Mouse (Mus musculus) stomach, embryonic 14.5 days (tissue): ENCODE measurements around the gene Trim21. TPM values are rescaled to one million over a fixed set of nuclear protein-coding genes. Genes with fewer than 3 reads are reported as not detected.

Source experiments
- ATAC-seq: fragments of 200-750 bp; cut with Nextera tagmentation; 2 replicates; pipeline ENCODE4 v1.8.0; 2017; ENCODE audit warnings: low read depth, moderate TSS enrichment; ENCODE audit not compliant: insufficient number of reproducible peaks, insufficient read depth, low FRiP score
- H3K27ac ChIP-seq: fragments of 300-500 bp; sonication (generic); 2 replicates; pipeline ENCODE4 v1.5.1; 2014; ENCODE audit warnings: mild to moderate bottlenecking, low read length, moderate library complexity, mixed read lengths
- H3K27me3 ChIP-seq: fragments of 300-500 bp; sonication (generic); 2 replicates; pipeline ENCODE4 v1.6.1; 2014; ENCODE audit warnings: low read length, control low read depth, mixed read lengths; ENCODE audit not compliant: control insufficient read depth, insufficient read depth
- H3K36me3 ChIP-seq: fragments of 300-500 bp; sonication (generic); 2 replicates; pipeline ENCODE4 v1.6.1; 2014; ENCODE audit warnings: mild to moderate bottlenecking, control low read depth, low read length, moderate library complexity, mixed read lengths; ENCODE audit not compliant: control insufficient read depth, insufficient read depth
- H3K4me1 ChIP-seq: fragments of 300-500 bp; sonication (generic); 2 replicates; pipeline ENCODE4 v1.6.1; 2014; ENCODE audit warnings: low read length, control low read depth, mixed read lengths; ENCODE audit not compliant: control insufficient read depth, insufficient read depth
- H3K4me2 ChIP-seq: fragments of 300-500 bp; sonication (generic); replicated peaks from 2 replicates; pipeline ENCODE4 v1.6.1; 2014; ENCODE audit warnings: low read depth, low read length, control low read depth
- H3K4me3 ChIP-seq: fragments of 300-500 bp; sonication (generic); 2 replicates; pipeline ENCODE4 v1.5.1; 2014; ENCODE audit warnings: low read depth, low read length, control low read depth
- H3K9ac ChIP-seq: fragments of 300-500 bp; sonication (generic); replicated peaks from 2 replicates; pipeline ENCODE4 v1.6.1; 2014; ENCODE audit warnings: low read depth, mild to moderate bottlenecking, control low read depth, low read length, moderate library complexity, mixed read lengths
- H3K9me3 ChIP-seq: fragments of 300-500 bp; sonication (generic); 2 replicates; pipeline ENCODE4 v1.6.1; 2016; ENCODE audit warnings: low read depth, low read length, control low read depth; ENCODE audit not compliant: control insufficient read depth
- WGBS: fragments of 180-500 bp; shearing (Covaris S2); extraction: QIAGEN DNeasy Blood & Tissue Kit; methylation state at CpG from one replicate; pipeline ENCODE4 v1.1.7; 2014; 5-methylcytosine and 5-hydroxymethylcytosine counted together
- polyA plus RNA-seq: library from polyadenylated mRNA; unstranded; fragments of >200 nt; fragmentation: Nextera tagmentation; extraction: Ambion mirVana; gene quantifications from 2 replicates; pipeline ENCODE4 v1.2.1, GENCODE M21; 2014

Trim21 gene
- polyA plus RNA-seq, 1 experiment from 2014 or later: 0.97 TPM

GRCm38 (mm10) chr7:102512814-102513435 lies 52.4 kb downstream of the Trim21 start:
- WGBS: under 1% methylated on average over 54 of the region's 54 CpGs
- peak; percentile 92 for ATAC-seq
- peak overlapping the region; percentile 84 for H3K4me2 ChIP-seq
- peak overlapping the region; percentile 39 for H3K4me3 ChIP-seq
- no peaks in the 10 kb centered on the region for H3K9me3 ChIP-seq
- no peak overlapping the region for H3K27ac ChIP-seq
- H3K4me1 ChIP-seq: no peaks in the 10 kb centered on the region
- H3K27me3 ChIP-seq: no peaks in the 10 kb centered on the region
- no peaks in the 10 kb centered on the region for H3K36me3 ChIP-seq
- peak overlapping the region; percentile 46 for H3K9ac ChIP-seq

DNA sequence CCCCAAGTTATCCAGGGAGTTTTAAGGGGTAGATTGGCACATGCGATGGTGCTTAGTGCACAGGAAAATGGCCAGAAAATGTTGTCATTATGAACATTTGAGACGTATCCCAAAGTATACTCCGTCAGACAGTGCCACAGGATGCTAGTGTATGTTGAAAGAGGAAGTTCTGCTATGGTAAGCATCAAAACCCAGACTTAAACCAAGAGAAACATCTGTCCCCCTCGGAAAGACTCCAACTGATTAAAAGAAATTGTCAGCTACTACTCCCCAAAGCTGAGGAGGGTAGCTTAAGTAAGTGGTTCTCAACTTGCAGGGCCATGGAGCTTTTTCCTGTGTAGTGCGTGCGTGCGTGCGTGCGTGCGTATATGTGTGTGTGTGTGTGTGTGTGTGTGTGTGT lies 53.4 kb downstream of the Trim21 start:
- no peaks in the 10 kb centered on the region for H3K9me3 ChIP-seq
- H3K4me1 ChIP-seq: no peaks in the 10 kb centered on the region
- no peak overlapping the region for H3K9ac ChIP-seq
- no peaks in the 10 kb centered on the region for H3K27me3 ChIP-seq
- H3K4me3 ChIP-seq: no peak overlapping the region
- no peak for ATAC-seq
- no peaks in the 10 kb centered on the region for H3K36me3 ChIP-seq
- H3K27ac ChIP-seq: no peak overlapping the region
- WGBS: 91% methylated on average over 10 of the region's 10 CpGs
- H3K4me2 ChIP-seq: no peak overlapping the region

- Histone ChIP-seq H3K4me2 (no peak overlapping the region), H3K9ac (no peak overlapping the region), H3K4me1 (no peaks in the 10 kb centered on the region), H3K9me3 (no peaks in the 10 kb centered on the region), H3K36me3 (no peaks in the 10 kb centered on the region), H3K27me3 (no peaks in the 10 kb centered on the region), H3K27ac (no peak overlapping the region), H3K4me3 (no peak overlapping the region)
- 75% methylated on average over 7 of the region's 7 CpGs for WGBS
- ATAC-seq: no peak
Observed at GRCm38 (mm10) chr7:102509726-102510125, 55.6 kb downstream of the Trim21 start.

DNA sequence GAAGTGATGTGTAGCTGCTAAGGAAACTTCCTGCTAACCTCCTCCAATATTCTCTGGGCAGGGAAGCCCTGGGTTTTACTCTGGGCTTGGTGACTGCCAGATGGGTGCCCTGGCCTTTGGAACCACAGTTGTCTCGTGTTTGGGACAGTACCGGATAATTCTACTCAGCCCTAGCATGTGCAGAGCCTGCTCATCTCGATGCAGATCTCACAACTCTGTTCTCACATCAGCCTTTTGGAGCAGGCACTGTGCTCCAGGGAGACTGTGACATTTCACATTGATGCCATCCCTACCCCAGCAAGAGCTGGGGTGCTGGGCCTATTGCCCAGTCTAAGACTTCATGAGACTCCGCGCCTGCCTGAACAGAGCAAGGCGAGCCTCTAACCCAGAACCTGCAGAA lies 56.6 kb downstream of the Trim21 start:
- Histone ChIP-seq H3K9me3 (no peaks in the 10 kb centered on the region), H3K4me2 (no peak overlapping the region)
- WGBS: 93% methylated on average over 6 of the region's 6 CpGs

DNA sequence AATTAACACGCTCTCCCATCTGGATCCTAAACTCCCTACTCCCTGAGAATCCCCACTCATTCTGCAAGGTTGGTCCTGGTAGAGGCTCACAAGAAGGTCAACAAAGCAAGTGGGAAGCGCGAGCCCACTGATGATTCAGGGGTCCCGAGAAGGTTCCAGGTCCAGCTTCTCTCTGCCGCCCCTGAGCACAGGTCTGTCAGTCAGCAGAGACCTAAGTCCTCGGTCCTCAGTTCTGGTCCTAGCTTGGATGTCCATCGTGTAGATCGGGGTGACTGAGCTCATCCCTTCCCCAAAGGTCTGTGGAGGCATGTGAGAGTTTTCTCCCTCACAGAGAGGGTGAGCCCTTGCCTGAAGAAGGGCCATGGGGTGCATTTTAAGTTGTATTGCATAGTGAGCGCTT lies 57.2 kb downstream of the Trim21 start:
- 84% methylated on average over 9 of the region's 9 CpGs for WGBS
- no peak for ATAC-seq

More for the DNA sequence above, 56.6 kb downstream of the Trim21 start:
- Histone ChIP-seq H3K27me3 (no peaks in the 10 kb centered on the region), H3K9ac (no peak overlapping the region), H3K27ac (no peak overlapping the region), H3K4me1 (no peaks in the 10 kb centered on the region), H3K4me3 (no peak overlapping the region), H3K36me3 (no peaks in the 10 kb centered on the region)
- ATAC-seq: no peak

More for the DNA sequence above, 57.2 kb downstream of the Trim21 start:
- H3K27me3 ChIP-seq: no peaks in the 10 kb centered on the region
- no peaks in the 10 kb centered on the region for H3K9me3 ChIP-seq
- H3K4me2 ChIP-seq: no peak overlapping the region
- H3K27ac ChIP-seq: no peak overlapping the region
- no peak overlapping the region for H3K4me3 ChIP-seq
- H3K9ac ChIP-seq: no peak overlapping the region
- H3K4me1 ChIP-seq: no peaks in the 10 kb centered on the region
- H3K36me3 ChIP-seq: no peaks in the 10 kb centered on the region

Other genes with a start within 250 kb of the Trim21 start
- 145 and 148 TPM in 2 replicates for gene Rrm1, start 123.8 kb downstream of the Trim21 start, polyA plus RNA-seq
- gene Olfr543, start 83.8 kb downstream of the Trim21 start, polyA plus RNA-seq: 0.22 and 0.60 TPM in 2 replicates
- 0.10 TPM in 1 of 2 replicates, not detected in the other for gene Olfr544, start 77.2 kb downstream of the Trim21 start, polyA plus RNA-seq
- gene Olfr545, start 65.9 kb downstream of the Trim21 start, polyA plus RNA-seq: 0.09 TPM in 1 of 2 replicates, not detected in the other
- gene Olfr547, start 30.7 kb downstream of the Trim21 start, polyA plus RNA-seq: not detected in 2 replicates
- not detected in 2 replicates for gene Olfr548-ps1, start 24.6 kb downstream of the Trim21 start, polyA plus RNA-seq
- gene Olfr549, start 15.6 kb downstream of the Trim21 start, polyA plus RNA-seq: not detected in 2 replicates
- gene Olfr550, start 6.0 kb upstream of the Trim21 start, polyA plus RNA-seq: not detected in 2 replicates
- gene Olfr551, start 26.4 kb upstream of the Trim21 start, polyA plus RNA-seq: not detected in 2 replicates
- not detected in 2 replicates for gene Olfr552, start 32.3 kb upstream of the Trim21 start, polyA plus RNA-seq
- not detected in 2 replicates for gene Olfr553, start 52.7 kb upstream of the Trim21 start, polyA plus RNA-seq
- gene Olfr554, start 72.9 kb upstream of the Trim21 start, polyA plus RNA-seq: not detected in 2 replicates
- not detected in 2 replicates for gene Olfr555, start 93.3 kb upstream of the Trim21 start, polyA plus RNA-seq
- not detected in 2 replicates for gene Olfr556, start 99.4 kb upstream of the Trim21 start, polyA plus RNA-seq
- 17.0 and 22.1 TPM in 2 replicates for gene Trim68, start 121.8 kb upstream of the Trim21 start, polyA plus RNA-seq
- not detected in 2 replicates for gene Olfr557, start 130.4 kb upstream of the Trim21 start, polyA plus RNA-seq
- gene Olfr558, start 136.7 kb upstream of the Trim21 start, polyA plus RNA-seq: 0.13 and 0.17 TPM in 2 replicates
- gene Olfr33, start 153.6 kb upstream of the Trim21 start, polyA plus RNA-seq: not detected in 2 replicates
- gene Olfr559, start 162.0 kb upstream of the Trim21 start, polyA plus RNA-seq: not detected in 2 replicates
- not detected in 2 replicates for gene Olfr560, start 193.9 kb upstream of the Trim21 start, polyA plus RNA-seq
- 0.18 and 0.49 TPM in 2 replicates for gene Olfr78, start 194.0 kb upstream of the Trim21 start, polyA plus RNA-seq
- gene Olfr561, start 205.7 kb upstream of the Trim21 start, polyA plus RNA-seq: not detected in 2 replicates
- gene Olfr564, start 238.0 kb upstream of the Trim21 start, polyA plus RNA-seq: not detected in 2 replicates